Mouse (Mus musculus) liver, embryonic 12.5 days (tissue): ENCODE measurements around the gene Apln. TPM values are rescaled to one million over a fixed set of nuclear protein-coding genes. Genes with fewer than 3 reads are reported as not detected.
A peak's percentile ranks its signal among the peaks of the same experiment; 100 is the strongest.

Source experiments
- ATAC-seq: fragments of 200-750 bp; cut with Nextera tagmentation; 2 replicates; pipeline ENCODE4 v1.8.0; 2017; ENCODE audit warnings: moderate number of reproducible peaks, mild to moderate bottlenecking, moderate library complexity
- H3K27ac ChIP-seq: fragments of 300-500 bp; sonication (generic); 2 replicates; pipeline ENCODE4 v1.5.1; 2016; ENCODE audit warnings: mild to moderate bottlenecking
- H3K27me3 ChIP-seq: fragments of 300-500 bp; sonication (generic); replicated peaks from 2 replicates; pipeline ENCODE4 v1.6.1; 2016; ENCODE audit warnings: mild to moderate bottlenecking, moderate library complexity
- H3K36me3 ChIP-seq: fragments of 300-500 bp; sonication (generic); 2 replicates; pipeline ENCODE4 v1.6.1; 2016; ENCODE audit warnings: mild to moderate bottlenecking, moderate library complexity
- H3K4me1 ChIP-seq: fragments of 300-500 bp; sonication (generic); 2 replicates; pipeline ENCODE4 v1.6.1; 2016
- H3K4me2 ChIP-seq: fragments of 300-500 bp; sonication (generic); 2 replicates; pipeline ENCODE4 v1.6.1; 2016; ENCODE audit warnings: mild to moderate bottlenecking, moderate library complexity
- H3K4me3 ChIP-seq: fragments of 300-500 bp; sonication (generic); 2 replicates; pipeline ENCODE4 v1.5.1; 2016; ENCODE audit warnings: mild to moderate bottlenecking, moderate library complexity
- H3K9ac ChIP-seq: fragments of 300-500 bp; sonication (generic); 2 replicates; pipeline ENCODE4 v1.6.1; 2016; ENCODE audit warnings: mild to moderate bottlenecking, moderate library complexity
- H3K9me3 ChIP-seq: fragments of 300-500 bp; sonication (generic); replicated peaks from 2 replicates; pipeline ENCODE4 v1.6.1; 2016; ENCODE audit warnings: mild to moderate bottlenecking, moderate library complexity
- WGBS: fragments of 180-500 bp; shearing (Covaris S2); methylation state at CpG from one replicate; pipeline ENCODE4 v1.1.7; 2016; ENCODE audit not compliant: insufficient replicate concordance; 5-methylcytosine and 5-hydroxymethylcytosine counted together
- polyA plus RNA-seq: library from polyadenylated mRNA; unstranded; fragments of >200 nt; fragmentation: Nextera tagmentation; extraction: Ambion mirVana; gene quantifications from 2 replicates; pipeline ENCODE4 v1.2.1, GENCODE M21; 2016

The Apln gene
- polyA plus RNA-seq, result 0.33 and 0.43 TPM in 2 replicates

- no peak within 1 kb of the TSS for H3K27ac ChIP-seq
- peaks cover 73% of the 10 kb centered on the region for H3K27me3 ChIP-seq
- WGBS, result 8% methylated on average over 67 of the region's 73 CpGs
- no peak within 1 kb of the TSS for H3K9ac ChIP-seq
- no peak for ATAC-seq
- peak within 1 kb of the TSS; percentile 63 for H3K4me2 ChIP-seq
- no peaks in the 10 kb centered on the region for H3K4me1 ChIP-seq
- peak within 1 kb of the TSS; percentile 40 for H3K4me3 ChIP-seq
- no peaks in the 10 kb centered on the region for H3K36me3 ChIP-seq
- no peaks in the 10 kb centered on the region for H3K9me3 ChIP-seq
Observed at GRCm38 (mm10) chrX:48034144-48035113, at the start of gene Apln. Gene Apln (minus strand): TSS chrX:48034853.

GRCm38 (mm10) chrX:48082364-48082763 lies 47.7 kb upstream of the Apln start:
- H3K36me3 ChIP-seq, result no peaks in the 10 kb centered on the region
- H3K4me1 ChIP-seq, result no peaks in the 10 kb centered on the region
- H3K9ac ChIP-seq, result no peak overlapping the region
- WGBS, result 52% methylated on average over 5 of the region's 5 CpGs
- H3K4me2 ChIP-seq, result no peak overlapping the region
- H3K27ac ChIP-seq, result no peak overlapping the region
- no peaks in the 10 kb centered on the region for H3K9me3 ChIP-seq
- H3K27me3 ChIP-seq, result peaks cover 7% of the 10 kb centered on the region; the same call in 1 of the 2 replicates
- no peak overlapping the region for H3K4me3 ChIP-seq
- ATAC-seq, result no peak

- 64% methylated on average over 4 of the region's 4 CpGs for WGBS
- Histone ChIP-seq H3K4me2 (no peak overlapping the region), H3K9ac (no peak overlapping the region)
Observed at GRCm38 (mm10) chrX:48076806-48077425, 42.3 kb upstream of the Apln start.

GRCm38 (mm10) chrX:48074691-48075090 lies 40.0 kb upstream of the Apln start:
- no peak for ATAC-seq
- Histone ChIP-seq H3K4me3 (no peak overlapping the region), H3K27ac (no peak overlapping the region), H3K36me3 (no peaks in the 10 kb centered on the region), H3K4me2 (no peak overlapping the region), H3K27me3 (peaks cover 22% of the 10 kb centered on the region), H3K9ac (no peak overlapping the region), H3K4me1 (no peaks in the 10 kb centered on the region), H3K9me3 (no peaks in the 10 kb centered on the region)
- 75% methylated on average over 3 of the region's 3 CpGs for WGBS

More at GRCm38 (mm10) chrX:48076806-48077425, 42.3 kb upstream of the Apln start:
- Histone ChIP-seq H3K9me3 (no peaks in the 10 kb centered on the region), H3K36me3 (no peaks in the 10 kb centered on the region), H3K27me3 (peaks cover 19% of the 10 kb centered on the region), H3K4me1 (no peaks in the 10 kb centered on the region), H3K4me3 (no peak overlapping the region), H3K27ac (no peak overlapping the region)
- ATAC-seq, result no peak

GRCm38 (mm10) chrX:48072401-48072800 lies 37.7 kb upstream of the Apln start:
- Histone ChIP-seq H3K4me3 (no peak overlapping the region), H3K9ac (no peak overlapping the region), H3K27ac (no peak overlapping the region), H3K9me3 (no peaks in the 10 kb centered on the region), H3K4me2 (no peak overlapping the region), H3K36me3 (no peaks in the 10 kb centered on the region), H3K27me3 (peaks cover 22% of the 10 kb centered on the region), H3K4me1 (no peaks in the 10 kb centered on the region)
- no peak for ATAC-seq
- 33% methylated on average over 5 of the region's 5 CpGs for WGBS

- H3K36me3 ChIP-seq, result no peaks in the 10 kb centered on the region
- H3K4me3 ChIP-seq, result no peak overlapping the region
- H3K4me1 ChIP-seq, result no peaks in the 10 kb centered on the region
- no peak overlapping the region for H3K9ac ChIP-seq
- WGBS, result 40% methylated on average over 3 of the region's 3 CpGs
- no peak for ATAC-seq
- H3K27me3 ChIP-seq, result peaks cover 22% of the 10 kb centered on the region
- no peak overlapping the region for H3K4me2 ChIP-seq
- no peak overlapping the region for H3K27ac ChIP-seq
- no peaks in the 10 kb centered on the region for H3K9me3 ChIP-seq
Observed at GRCm38 (mm10) chrX:48071961-48072360, 37.3 kb upstream of the Apln start.

GRCm38 (mm10) chrX:48066891-48067290 lies 32.2 kb upstream of the Apln start:
- H3K4me1 ChIP-seq, result no peaks in the 10 kb centered on the region
- 66% methylated on average over 3 of the region's 3 CpGs for WGBS
- no peak for ATAC-seq
- no peak overlapping the region for H3K4me3 ChIP-seq
- no peaks in the 10 kb centered on the region for H3K9me3 ChIP-seq
- H3K27me3 ChIP-seq, result peaks cover 10% of the 10 kb centered on the region
- no peak overlapping the region for H3K4me2 ChIP-seq
- H3K27ac ChIP-seq, result no peak overlapping the region
- H3K36me3 ChIP-seq, result no peaks in the 10 kb centered on the region
- H3K9ac ChIP-seq, result no peak overlapping the region

- Histone ChIP-seq H3K9me3 (no peaks in the 10 kb centered on the region), H3K27me3 (no peaks in the 10 kb centered on the region; the same call in 1 of the 2 replicates), H3K9ac (no peak overlapping the region), H3K4me3 (no peak overlapping the region), H3K36me3 (no peaks in the 10 kb centered on the region), H3K4me1 (no peaks in the 10 kb centered on the region), H3K27ac (no peak overlapping the region), H3K4me2 (no peak overlapping the region)
- 34% methylated on average over 5 of the region's 5 CpGs for WGBS
- ATAC-seq, result no peak
Observed at GRCm38 (mm10) chrX:48064166-48064853, 29.7 kb upstream of the Apln start.

- Histone ChIP-seq H3K27ac (no peak overlapping the region), H3K4me3 (no peak overlapping the region), H3K9ac (no peak overlapping the region), H3K4me1 (no peaks in the 10 kb centered on the region), H3K27me3 (no peaks in the 10 kb centered on the region; the same call in 1 of the 2 replicates), H3K36me3 (no peaks in the 10 kb centered on the region), H3K9me3 (no peaks in the 10 kb centered on the region), H3K4me2 (no peak overlapping the region)
- ATAC-seq, result no peak
- WGBS, result 49% methylated on average over 4 of the region's 4 CpGs
Observed at GRCm38 (mm10) chrX:48062481-48062880, 27.8 kb upstream of the Apln start.

GRCm38 (mm10) chrX:48054186-48055015 lies 19.7 kb upstream of the Apln start:
- Histone ChIP-seq H3K4me1 (no peaks in the 10 kb centered on the region), H3K4me3 (peak overlapping the region; percentile 23), H3K9ac (no peak overlapping the region), H3K4me2 (peak overlapping the region; percentile 58), H3K9me3 (no peaks in the 10 kb centered on the region), H3K27ac (no peak overlapping the region), H3K36me3 (no peaks in the 10 kb centered on the region), H3K27me3 (0 out of 2 replicates have a peak, but pooled peaks cover 10% of the 10 kb centered on the region)
- 25% methylated on average over 31 of the region's 31 CpGs for WGBS
- no peak for ATAC-seq

- H3K27ac ChIP-seq, result no peak overlapping the region
- peak overlapping the region; percentile 23 for H3K4me3 ChIP-seq
- H3K4me1 ChIP-seq, result no peaks in the 10 kb centered on the region
- WGBS, result 47% methylated on average over 3 of the region's 3 CpGs
- 0 out of 2 replicates have a peak, but pooled peaks cover 10% of the 10 kb centered on the region for H3K27me3 ChIP-seq
- no peaks in the 10 kb centered on the region for H3K36me3 ChIP-seq
- no peak overlapping the region for H3K9ac ChIP-seq
- H3K9me3 ChIP-seq, result no peaks in the 10 kb centered on the region
- peak overlapping the region; percentile 58; the same call in 1 of the 2 replicates for H3K4me2 ChIP-seq
- ATAC-seq, result no peak
Observed at GRCm38 (mm10) chrX:48053743-48054142, 19.1 kb upstream of the Apln start.
